Mouse (Mus musculus): ENCODE results near the gene Serpinf2.

DNA sequence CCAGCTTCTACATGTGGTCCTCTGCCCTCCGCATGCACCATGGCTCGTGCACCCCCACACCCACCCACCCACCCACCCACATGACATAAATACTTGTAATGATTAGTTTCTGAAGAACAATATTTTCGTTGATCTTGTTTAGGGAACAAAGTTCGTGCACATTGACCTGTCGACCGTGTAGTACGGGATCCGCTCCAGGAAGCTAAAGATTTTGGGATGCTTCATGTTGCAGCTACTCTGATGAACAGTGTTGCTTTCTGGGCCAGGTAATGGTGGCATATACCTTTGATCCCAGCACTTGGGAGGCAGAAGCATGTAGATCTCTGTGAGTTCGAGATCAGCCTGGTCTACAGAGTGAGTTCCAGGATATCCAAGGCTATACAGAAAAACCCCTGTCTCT lies 15.4 kb downstream of the Serpinf2 start:
- TF ChIP-seq CTCF (IDR thresholded peaks at IDR 0.05; ENCODE audit: low read depth, low read length) (no peak), GATA2 (IDR thresholded peaks at IDR 0.05; ENCODE audit: borderline replicate concordance, low read depth, low read length) (no peak), GATA1 (IDR thresholded peaks at IDR 0.05; ENCODE audit: borderline replicate concordance, low read length) (no peak), POLR2AphosphoS5 (IDR thresholded peaks at IDR 0.05; ENCODE audit: insufficient replicate concordance, low read depth, low read length) (no peak)
